Mouse (Mus musculus): ENCODE results near the gene Larp1.

The Larp1 gene

GRCm38 (mm10) chr11:58003734-58004133, 5.1 kb upstream of the Larp1 start:
- DNase-seq, result no peak

- DNase-seq, result no peak
Observed at GRCm38 (mm10) chr11:58005110-58005509, 3.8 kb upstream of the Larp1 start.

- no peak for DNase-seq
Observed at GRCm38 (mm10) chr11:58008013-58008412, 851 bp upstream of the Larp1 start.

GRCm38 (mm10) chr11:58008437-58009050, 320 bp upstream of the Larp1 start:
- peak; percentile 73 to 81 for DNase-seq

- DNase-seq, result peak; percentile 51 to 62
Observed at GRCm38 (mm10) chr11:58009516-58010141, 765 bp downstream of the Larp1 start.

- peak in 1 of 2 experiments; percentile 19 for DNase-seq
Observed at GRCm38 (mm10) chr11:58010226-58010781, 1.4 kb downstream of the Larp1 start.

- DNase-seq, result no peak
Observed at GRCm38 (mm10) chr11:58010930-58011329, 2.1 kb downstream of the Larp1 start.

GRCm38 (mm10) chr11:58011813-58012212, 2.9 kb downstream of the Larp1 start:
- no peak for DNase-seq

- no peak for DNase-seq
Observed at GRCm38 (mm10) chr11:58012674-58013073, 3.8 kb downstream of the Larp1 start.

GRCm38 (mm10) chr11:58013100-58013499, 4.2 kb downstream of the Larp1 start:
- no peak for DNase-seq

GRCm38 (mm10) chr11:58014604-58015003, 5.7 kb downstream of the Larp1 start:
- DNase-seq, result no peak

GRCm38 (mm10) chr11:58015339-58015738, 6.5 kb downstream of the Larp1 start:
- DNase-seq, result no peak

- DNase-seq, result no peak
Observed at GRCm38 (mm10) chr11:58016371-58016770, 7.5 kb downstream of the Larp1 start.

- DNase-seq, result no peak
Observed at GRCm38 (mm10) chr11:58017422-58017821, 8.6 kb downstream of the Larp1 start.

- peak in 1 of 2 experiments; percentile 33 for DNase-seq
Observed at GRCm38 (mm10) chr11:58018287-58018686, 9.4 kb downstream of the Larp1 start.

- DNase-seq, result no peak
Observed at GRCm38 (mm10) chr11:58018701-58019100, 9.8 kb downstream of the Larp1 start.

- DNase-seq, result no peak
Observed at GRCm38 (mm10) chr11:58021095-58021494, 12.2 kb downstream of the Larp1 start.

- no peak for DNase-seq
Observed at GRCm38 (mm10) chr11:58021618-58022017, 12.8 kb downstream of the Larp1 start.

GRCm38 (mm10) chr11:58024271-58024670, 15.4 kb downstream of the Larp1 start:
- DNase-seq, result no peak

- DNase-seq, result no peak
Observed at GRCm38 (mm10) chr11:58024671-58025070, 15.8 kb downstream of the Larp1 start.

GRCm38 (mm10) chr11:58025881-58026280, 17.0 kb downstream of the Larp1 start:
- DNase-seq, result peak in 1 of 2 experiments; percentile 42

GRCm38 (mm10) chr11:58026337-58026736, 17.5 kb downstream of the Larp1 start:
- no peak for DNase-seq

GRCm38 (mm10) chr11:58026860-58027259, 18.0 kb downstream of the Larp1 start:
- DNase-seq, result no peak

- no peak for DNase-seq
Observed at GRCm38 (mm10) chr11:58028981-58029380, 20.1 kb downstream of the Larp1 start.

Data from kidney, adult 8-10 months (tissue).